Mouse (Mus musculus): ENCODE data around the gene Srd5a3.

DNA sequence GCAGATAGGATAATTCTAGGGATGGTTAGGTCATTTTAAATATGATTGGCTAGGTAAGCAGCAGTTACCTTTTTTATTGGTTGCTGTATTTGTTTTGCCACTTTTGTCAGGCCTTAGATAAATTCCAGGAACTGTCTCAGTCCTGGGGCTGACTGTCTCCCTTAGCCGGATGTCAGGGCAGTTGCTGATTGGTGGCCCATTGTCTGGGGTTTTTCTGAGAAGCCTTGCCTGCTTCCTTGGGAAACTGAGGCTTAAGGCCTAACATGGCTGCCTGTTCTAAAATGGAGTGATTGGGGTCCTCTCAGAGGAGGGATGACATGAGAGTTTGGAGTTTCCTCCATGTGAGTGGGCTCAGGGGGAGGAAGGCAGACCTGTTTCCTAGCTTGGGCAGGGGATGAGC is 2.0 kb upstream of the Srd5a3 start:
- TF ChIP-seq CTCF (IDR thresholded peaks at IDR 0.05), result no peak
- TF ChIP-seq EP300 (IDR thresholded peaks at IDR 0.05), result no peak

All from lung, postnatal 0 days (tissue).